Mouse (Mus musculus): ENCODE data around the gene Tmem33.

DNA sequence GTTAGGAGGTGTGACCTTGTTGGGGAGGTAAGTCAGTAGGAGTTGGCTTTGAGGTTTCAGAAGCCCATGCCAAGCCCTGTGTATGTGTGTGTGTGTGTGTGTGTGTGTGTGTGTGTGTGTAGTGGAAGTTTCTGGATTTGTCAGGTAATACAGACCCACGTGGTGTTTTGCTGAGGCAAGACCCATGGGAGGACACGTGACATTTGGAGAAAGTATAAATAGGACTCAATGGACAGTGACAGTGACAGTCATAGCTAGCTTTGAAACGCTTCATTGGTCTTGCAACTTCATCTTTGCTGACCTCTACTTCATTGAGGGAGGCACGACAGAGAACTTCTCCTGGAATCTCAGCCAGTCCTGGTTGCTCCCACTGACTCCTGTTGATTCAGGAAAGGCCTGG, 8.1 kb upstream of the Tmem33 start:
- TF ChIP-seq GATA1 (IDR thresholded peaks at IDR 0.05; ENCODE audit: borderline replicate concordance, low read length), result no peak
- no peak for TF ChIP-seq FLI1 (IDR thresholded peaks at IDR 0.05; ENCODE audit: low read length)

All from megakaryocyte, embryonic 14.5 days (primary cell).